Mouse (Mus musculus) testis, adult 10 weeks (tissue): ENCODE results near the gene Gm47995. TPM values are rescaled to one million over a fixed set of nuclear protein-coding genes. Genes with fewer than 3 reads are reported as not detected.

ENCODE experiments used
- polyA plus RNA-seq: library from polyadenylated mRNA; stranded (reverse); fragments of 350-450 nt; fragmentation: Illumina TruSeq; extraction: RNeasy Lipid Tissue Mini Kit (QIAGEN cat#74804); gene quantifications from one replicate; pipeline ENCODE4 v1.2.3, GENCODE M21; 2014; ENCODE audit warnings: low read depth, low replicate concordance

Gene Gm47995
- not detected for polyA plus RNA-seq

DNA sequence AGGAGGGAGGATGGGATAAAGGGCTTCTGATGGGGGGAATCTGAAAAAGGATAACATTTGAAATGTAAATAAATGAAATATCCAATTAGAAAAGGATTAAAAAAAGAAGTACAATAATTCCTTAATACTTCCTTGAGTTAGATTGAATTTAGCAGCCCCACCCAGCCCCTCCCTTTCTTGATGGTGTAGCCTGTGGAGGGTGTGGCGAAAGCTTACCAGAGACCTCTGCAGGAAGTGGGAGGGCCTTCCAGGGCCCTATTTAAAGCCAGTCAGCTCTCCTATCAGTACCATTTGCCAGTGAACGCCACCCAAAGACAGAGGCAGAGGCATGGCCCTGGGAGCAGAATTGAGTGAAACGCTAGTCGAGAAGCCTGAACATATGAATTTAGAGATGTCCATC, at the start of gene Gm47995:
Gene Gm47995 (plus strand): TSS at position 329 of the 400 bp plus-strand sequence.

GRCm38 (mm10) chr1:151182266-151182665, 16.0 kb upstream of the Gm47995 start, which contains the start of gene Gm47985:
TSS of gene Gm47985 (plus strand) at chr1:151182537.

DNA sequence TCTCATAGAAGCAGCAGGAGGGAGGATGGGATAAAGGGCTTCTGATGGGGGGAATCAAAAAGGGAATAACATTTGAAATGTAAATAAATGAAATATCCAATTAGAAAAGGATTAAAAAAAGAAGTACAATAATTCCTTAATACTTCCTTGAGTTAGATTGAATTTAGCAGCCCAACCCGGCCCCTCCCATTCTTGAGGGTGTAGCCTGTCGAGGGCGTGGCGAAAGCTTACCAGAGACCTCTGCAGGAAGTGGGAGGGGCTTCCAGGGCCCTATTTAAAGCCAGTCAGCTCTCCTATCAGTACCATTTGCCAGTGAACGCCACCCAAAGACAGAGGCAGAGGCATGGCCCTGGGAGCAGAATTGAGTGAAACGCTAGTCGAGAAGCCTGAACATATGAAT, 6.2 kb upstream of the Gm47995 start, which contains the start of gene Gm8947:
Gene Gm8947 (plus strand): TSS at position 302 of the 400 bp plus-strand sequence.

GRCm38 (mm10) chr1:151203818-151204217, 5.6 kb downstream of the Gm47995 start, which contains the start of gene 3110040M04Rik:
TSS of gene 3110040M04Rik (plus strand) at chr1:151204121.

DNA sequence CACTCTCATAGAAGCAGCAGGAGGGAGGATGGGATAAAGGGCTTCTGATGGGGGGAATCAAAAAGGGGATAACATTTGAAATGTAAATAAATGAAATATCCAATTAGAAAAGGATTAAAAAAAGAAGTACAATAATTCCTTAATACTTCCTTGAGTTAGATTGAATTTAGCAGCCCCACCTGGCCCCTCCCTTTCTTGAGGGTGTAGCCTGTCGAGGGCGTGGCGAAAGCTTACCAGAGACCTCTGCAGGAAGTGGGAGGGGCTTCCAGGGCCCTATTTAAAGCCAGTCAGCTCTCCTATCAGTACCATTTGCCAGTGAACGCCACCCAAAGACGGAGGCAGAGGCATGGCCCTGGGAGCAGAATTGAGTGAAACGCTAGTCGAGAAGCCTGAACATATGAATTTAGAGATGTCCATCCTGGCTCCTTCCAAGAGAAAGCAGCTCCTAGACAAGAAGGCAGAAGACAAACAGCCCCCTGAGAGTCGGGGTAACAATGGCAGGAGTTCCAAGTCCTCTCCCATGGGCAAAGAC, 11.6 kb downstream of the Gm47995 start, which contains the start of gene Gm47996:
Gene Gm47996 (plus strand): TSS at position 308 of the 532 bp plus-strand sequence.

Other genes with a start within 250 kb of the Gm47995 start
- gene Hmcn1, start 205.0 kb upstream of the Gm47995 start, polyA plus RNA-seq: 0.56 TPM
- 0.67 TPM for gene Gm47985, start 15.9 kb upstream of the Gm47995 start, polyA plus RNA-seq
- gene Gm8947, start 6.1 kb upstream of the Gm47995 start, polyA plus RNA-seq: not detected
- gene 3110040M04Rik, start 5.7 kb downstream of the Gm47995 start, polyA plus RNA-seq: not detected
- not detected for gene Gm47996, start 11.7 kb downstream of the Gm47995 start, polyA plus RNA-seq
- 268 TPM for gene Ivns1abp, start 146.0 kb downstream of the Gm47995 start, polyA plus RNA-seq
- gene Swt1, start 230.0 kb downstream of the Gm47995 start, polyA plus RNA-seq: 131 TPM
- gene Trmt1l, start 230.1 kb downstream of the Gm47995 start, polyA plus RNA-seq: 37.1 TPM